Mouse (Mus musculus): ENCODE measurements around the gene Rnf26. TPM values are rescaled to one million over a fixed set of nuclear protein-coding genes. Genes with fewer than 3 reads are reported as not detected.

Rnf26 gene
- total RNA-seq, 1 experiment from 2014 or later = 27.5 TPM

- DNase-seq = peak; percentile 89
Observed at GRCm38 (mm10) chr9:44093612-44094503, 19.5 kb downstream of the Rnf26 start.

- no peak for DNase-seq
Observed at GRCm38 (mm10) chr9:44088877-44089608, 24.3 kb downstream of the Rnf26 start.

GRCm38 (mm10) chr9:44087761-44088455 lies 25.4 kb downstream of the Rnf26 start:
- DNase-seq = peak; percentile 60

GRCm38 (mm10) chr9:44086960-44087359 lies 26.4 kb downstream of the Rnf26 start:
- no peak for DNase-seq

- peak; percentile 77 for DNase-seq
Observed at GRCm38 (mm10) chr9:44085741-44086665, 27.3 kb downstream of the Rnf26 start.

- no peak for DNase-seq
Observed at GRCm38 (mm10) chr9:44085276-44085675, 28.0 kb downstream of the Rnf26 start.

- peak; percentile 99 for DNase-seq
Observed at GRCm38 (mm10) chr9:44084659-44085229, 28.6 kb downstream of the Rnf26 start.

GRCm38 (mm10) chr9:44084236-44084635 lies 29.1 kb downstream of the Rnf26 start:
- DNase-seq = no peak

- no peak for DNase-seq
Observed at GRCm38 (mm10) chr9:44083392-44084121, 29.8 kb downstream of the Rnf26 start.

GRCm38 (mm10) chr9:44082266-44082665 lies 31.1 kb downstream of the Rnf26 start:
- no peak for DNase-seq

- no peak for DNase-seq
Observed at GRCm38 (mm10) chr9:44081581-44081980, 31.7 kb downstream of the Rnf26 start.

GRCm38 (mm10) chr9:44080953-44081352 lies 32.4 kb downstream of the Rnf26 start:
- no peak for DNase-seq

GRCm38 (mm10) chr9:44079997-44080780 lies 33.1 kb downstream of the Rnf26 start:
- no peak for DNase-seq

- peak; percentile 92 for DNase-seq
Observed at GRCm38 (mm10) chr9:44078955-44079756, 34.2 kb downstream of the Rnf26 start.

GRCm38 (mm10) chr9:44078136-44078797 lies 35.0 kb downstream of the Rnf26 start:
- no peak for DNase-seq

GRCm38 (mm10) chr9:44077266-44077910 lies 35.9 kb downstream of the Rnf26 start:
- DNase-seq = no peak

- DNase-seq = peak; percentile 80
Observed at GRCm38 (mm10) chr9:44076764-44077120, 36.6 kb downstream of the Rnf26 start.
